Mouse (Mus musculus) E14TG2a.4 (cell line): ENCODE data around the gene Fhl1.

ENCODE experiments used
- CTCF ChIP-seq: conservative IDR thresholded peaks from 2 replicates; pipeline ENCODE4 v1.5.1; 2014; ENCODE audit warnings: low read length
- NANOG ChIP-seq: IDR thresholded peaks from 2 replicates; pipeline ENCODE4 v1.6.1; 2014; ENCODE audit warnings: borderline replicate concordance, low read length, mixed read lengths

DNA sequence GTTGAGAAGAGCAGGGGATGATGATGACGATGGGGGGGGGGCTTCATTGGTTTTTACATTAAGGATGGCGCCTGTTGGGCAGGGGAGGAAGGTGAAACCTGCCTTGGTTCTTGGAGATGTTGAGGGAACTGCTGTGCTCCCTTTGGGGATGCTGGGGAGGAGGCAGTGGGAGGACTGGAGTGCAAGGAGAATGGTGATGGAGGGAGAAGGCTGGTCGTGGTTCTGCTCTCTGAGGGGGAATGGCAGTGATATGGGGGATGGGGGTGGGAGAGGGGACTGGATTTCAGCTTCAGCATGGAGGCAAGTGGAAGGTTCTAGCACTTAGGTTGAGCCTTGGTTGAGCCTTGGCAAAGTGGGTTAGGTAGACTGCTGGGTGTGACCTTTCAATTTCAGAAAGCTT lies 814 bp downstream of the Fhl1 start:
- no peak for TF ChIP-seq CTCF
- TF ChIP-seq NANOG = no peak
